Mouse (Mus musculus): Measurements from ENCODE around the gene Pllp.

The Pllp gene

DNA sequence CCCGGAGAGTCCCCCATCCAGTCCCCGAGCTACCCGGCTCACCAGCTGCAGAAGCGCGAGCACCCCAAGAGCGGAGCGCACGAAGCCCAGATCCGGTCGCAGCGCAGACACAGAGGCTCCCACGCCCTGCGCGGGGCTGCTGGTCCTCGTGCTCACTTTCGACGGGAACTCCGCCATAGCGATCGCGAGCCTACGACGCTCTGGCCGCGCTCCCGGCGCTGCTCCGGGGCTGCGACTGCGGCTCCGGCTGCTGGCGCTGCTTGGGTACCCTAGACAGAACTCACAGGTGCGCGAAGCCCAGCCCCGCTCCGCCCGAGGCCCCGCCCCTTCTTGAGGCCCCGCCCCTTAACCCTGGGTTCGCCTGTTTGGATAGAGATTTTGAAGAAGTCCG lies at the start of gene Pllp:
TSS of gene Pllp (minus strand) at position 285 of the 391 bp plus-strand sequence.
- peak; percentile 61 for DNase-seq (ENCODE audit: extremely low spot score)

DNA sequence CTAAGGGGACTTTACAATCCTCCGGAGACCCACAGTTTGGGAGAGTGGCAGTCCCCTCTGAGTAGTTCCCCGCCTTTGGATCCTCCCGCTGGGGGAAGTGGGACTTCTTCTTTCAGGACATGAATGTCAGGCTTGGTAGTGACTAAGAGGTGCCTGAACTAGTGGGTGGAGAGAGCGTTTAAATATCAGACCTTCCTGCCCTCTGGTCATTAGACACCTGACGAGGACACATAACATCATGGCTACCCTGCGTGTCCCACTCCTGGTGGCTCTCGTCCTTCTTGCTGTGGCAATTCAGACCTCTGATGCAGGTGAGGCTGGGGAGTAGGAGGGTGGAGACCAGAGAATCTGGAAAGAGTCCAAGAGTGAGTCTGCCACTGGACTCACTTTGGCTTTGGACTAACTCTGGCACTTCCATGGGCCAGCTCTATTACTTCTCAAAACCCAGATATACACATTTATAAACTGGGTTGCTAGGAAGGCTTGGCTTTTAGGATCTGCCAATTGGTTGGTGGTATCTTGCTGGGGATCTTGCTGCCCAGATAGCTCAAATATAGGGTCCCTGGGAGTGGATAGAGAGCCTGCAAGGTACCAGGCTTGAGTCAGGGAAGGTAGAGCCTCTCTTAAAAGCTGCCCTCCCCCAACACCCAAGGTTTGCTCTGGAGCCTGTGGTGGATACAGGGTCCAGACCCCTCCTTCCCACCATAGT lies 49.6 kb upstream of the Pllp start, which contains the start of gene Ccl22:
TSS of gene Ccl22 (plus strand) at position 115 of the 709 bp plus-strand sequence.
- no peak for DNase-seq (ENCODE audit: extremely low spot score)

GRCm38 (mm10) chr8:94744972-94745371 lies 48.9 kb upstream of the Pllp start:
- no peak for DNase-seq (ENCODE audit: extremely low spot score)

DNA sequence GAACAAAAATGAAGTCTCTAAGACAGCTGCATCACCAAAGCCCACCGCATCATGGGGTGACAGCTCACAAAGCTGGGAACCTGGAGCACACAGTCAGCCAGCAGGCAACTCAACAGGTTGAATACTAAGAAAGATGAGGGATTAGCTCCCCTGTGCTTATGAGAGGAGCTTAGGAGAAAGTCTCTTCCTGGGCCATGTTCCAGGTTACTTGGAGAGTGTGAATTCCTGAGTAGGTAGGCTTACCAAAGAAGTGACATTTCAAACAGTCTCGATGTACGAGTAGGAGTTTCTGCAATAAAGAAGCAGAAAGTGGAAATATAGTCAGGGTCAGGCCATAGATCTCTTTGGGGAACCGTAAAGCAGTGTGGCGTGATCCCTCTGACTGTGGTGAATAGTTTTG lies 48.4 kb upstream of the Pllp start:
- DNase-seq (ENCODE audit: extremely low spot score) = no peak

- no peak for DNase-seq (ENCODE audit: extremely low spot score)
These were observed 45.6 kb upstream of the Pllp start for GRCm38 (mm10) chr8:94741726-94742125.

GRCm38 (mm10) chr8:94740591-94740990 lies 44.5 kb upstream of the Pllp start:
- no peak for DNase-seq (ENCODE audit: extremely low spot score)

- no peak for DNase-seq (ENCODE audit: extremely low spot score)
These were observed 43.8 kb upstream of the Pllp start for GRCm38 (mm10) chr8:94739829-94740228.

DNA sequence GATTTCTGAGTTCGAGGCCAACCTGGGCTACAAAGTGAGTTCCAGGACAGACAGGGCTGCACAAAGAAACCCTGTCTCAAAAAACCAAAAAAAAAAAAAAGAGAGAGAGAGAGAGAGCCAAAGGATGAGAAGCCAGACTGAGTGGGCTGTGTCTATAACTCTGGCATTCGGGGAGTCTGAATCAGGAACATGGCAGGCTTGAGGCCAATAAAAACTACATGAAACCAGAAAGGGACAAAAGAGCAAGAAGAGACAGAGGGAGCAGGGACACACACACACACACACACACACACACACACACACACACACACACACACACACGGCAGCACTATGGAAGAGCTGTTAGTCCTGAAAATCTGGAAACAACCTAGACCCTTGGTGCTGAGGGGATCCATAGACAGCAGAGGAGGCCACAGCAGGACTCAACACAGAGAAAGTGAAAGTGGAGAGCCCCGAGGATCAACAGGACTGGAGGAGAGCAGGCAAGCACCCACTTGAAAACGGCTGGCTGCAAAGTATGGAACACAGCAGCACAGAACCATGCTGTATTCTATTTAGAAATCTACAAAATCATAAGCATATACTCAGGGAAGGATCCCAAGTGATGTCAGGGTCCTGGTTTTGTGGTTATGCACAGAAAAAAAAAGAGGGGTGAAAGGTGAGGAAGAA lies 39.5 kb upstream of the Pllp start:
- DNase-seq (ENCODE audit: extremely low spot score) = no peak

DNA sequence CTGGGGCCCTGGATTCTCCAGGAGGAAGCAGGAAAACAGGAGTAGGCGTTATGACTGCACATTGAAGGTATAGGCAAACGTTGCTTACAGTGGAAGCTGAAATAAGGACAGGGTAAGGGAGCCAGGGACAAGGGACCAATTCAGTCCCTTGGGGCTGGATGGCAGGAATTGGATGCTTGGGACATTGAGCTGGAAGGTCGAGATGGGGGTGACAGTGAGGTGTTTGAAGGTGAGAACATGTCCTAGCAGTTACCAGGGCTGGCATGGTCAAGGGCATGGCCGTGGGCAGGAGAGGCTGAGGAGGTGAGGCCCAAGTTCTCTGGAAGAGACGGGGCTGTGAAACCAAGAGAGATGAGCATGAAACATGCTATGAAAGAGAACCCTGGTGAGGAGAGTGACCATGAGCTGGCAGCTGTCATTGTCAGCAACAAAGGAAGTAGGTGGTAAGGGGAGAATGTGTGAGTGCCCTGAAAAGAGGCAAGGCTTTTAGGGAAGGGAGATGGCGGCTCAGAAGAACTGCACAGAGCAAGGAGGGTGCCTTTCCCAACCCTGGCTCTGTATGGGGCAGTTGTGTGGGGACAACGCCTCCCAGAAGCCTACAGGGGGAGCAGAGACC lies 38.8 kb upstream of the Pllp start:
- no peak for DNase-seq (ENCODE audit: extremely low spot score)

DNA sequence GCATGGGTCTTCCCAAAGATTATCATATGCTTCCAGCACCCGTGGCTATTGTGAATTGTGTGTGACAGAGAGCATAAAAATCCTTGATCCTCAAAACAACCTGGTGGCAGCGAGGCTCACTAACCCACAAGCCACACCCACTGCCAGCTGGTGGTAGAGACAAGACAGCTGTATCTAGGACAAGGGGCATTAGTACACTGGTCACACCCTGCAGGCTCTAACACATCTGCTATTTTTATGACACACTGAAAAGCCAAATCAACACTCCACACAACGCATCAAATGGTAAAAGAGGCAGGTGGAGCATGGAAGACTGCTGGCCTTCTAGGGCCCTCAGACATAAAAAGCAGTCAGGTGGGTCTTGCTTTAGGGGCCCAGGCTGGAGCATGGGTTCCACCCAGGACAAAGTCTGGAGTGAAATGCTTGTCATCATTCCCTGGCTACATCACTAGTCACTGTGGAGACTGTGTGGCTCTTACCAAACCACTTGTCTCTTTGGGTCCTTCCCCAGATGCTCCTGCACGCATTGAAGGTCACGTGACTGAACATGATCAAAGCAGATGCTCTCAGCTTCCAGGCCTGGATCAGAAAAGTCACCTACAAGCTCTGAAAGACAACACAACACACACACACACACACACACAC lies 37.9 kb upstream of the Pllp start:
- DNase-seq (ENCODE audit: extremely low spot score) = no peak

- DNase-seq (ENCODE audit: extremely low spot score) = no peak
These were observed 33.2 kb upstream of the Pllp start for GRCm38 (mm10) chr8:94729301-94729700.

DNA sequence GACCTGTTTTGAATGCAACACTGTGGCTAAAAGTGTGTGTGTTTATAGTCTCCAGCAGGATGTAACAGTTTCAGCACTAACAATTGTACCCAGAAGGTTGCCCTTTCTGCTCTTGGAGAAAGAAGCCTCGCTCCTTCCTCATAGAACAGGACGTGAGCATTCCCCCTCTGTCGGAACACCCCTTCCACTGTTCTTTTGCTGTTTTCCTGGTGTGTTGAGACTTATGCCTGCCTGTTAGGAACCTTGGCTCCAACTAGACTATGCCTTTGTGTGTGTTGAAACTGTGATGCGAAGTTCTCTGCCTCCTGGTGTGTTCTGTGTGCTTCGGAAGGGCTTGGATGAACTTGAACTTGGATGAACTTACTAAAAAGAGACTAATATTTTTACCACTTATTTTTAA lies 29.9 kb upstream of the Pllp start:
- no peak for DNase-seq (ENCODE audit: extremely low spot score)

DNA sequence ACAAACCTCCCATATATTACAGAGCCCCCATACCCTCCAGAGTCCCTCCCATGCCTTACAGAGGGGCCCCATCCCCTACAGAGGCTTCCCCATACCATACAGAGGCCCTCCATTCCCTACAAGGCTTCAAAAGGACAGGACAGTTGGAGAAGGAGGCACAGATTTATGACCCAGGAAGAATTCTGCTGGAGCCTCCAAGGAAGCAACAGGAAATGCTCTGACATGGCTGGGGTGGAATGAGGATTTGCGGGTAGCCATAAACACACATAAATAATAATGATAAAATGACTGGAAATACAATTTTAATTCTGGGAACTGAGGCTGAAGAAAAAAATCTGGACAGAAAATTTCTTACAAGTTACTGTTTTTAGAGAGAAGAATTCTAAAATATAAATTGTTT lies 20.8 kb upstream of the Pllp start:
- no peak for DNase-seq (ENCODE audit: extremely low spot score)

DNA sequence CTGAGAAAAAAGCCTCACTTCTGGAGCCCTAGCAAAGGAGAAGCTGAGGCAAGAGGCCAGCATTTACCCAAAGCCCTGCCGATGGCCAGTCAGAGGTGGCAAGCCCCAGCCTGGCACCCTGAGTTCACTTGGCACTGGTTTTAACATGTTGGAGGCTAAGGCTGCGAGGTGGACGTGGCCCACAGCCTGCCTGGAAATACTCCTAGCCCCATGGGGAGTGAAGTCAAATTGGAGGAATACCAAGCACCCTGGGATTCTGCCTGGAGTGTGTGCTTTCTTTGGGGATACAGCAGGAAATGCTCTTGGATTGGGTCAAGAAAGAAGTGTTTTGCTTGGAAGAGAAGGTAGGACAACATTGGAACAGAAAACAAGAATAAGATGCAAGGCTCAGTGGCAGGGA lies 19.8 kb upstream of the Pllp start:
- no peak for DNase-seq (ENCODE audit: extremely low spot score)

DNA sequence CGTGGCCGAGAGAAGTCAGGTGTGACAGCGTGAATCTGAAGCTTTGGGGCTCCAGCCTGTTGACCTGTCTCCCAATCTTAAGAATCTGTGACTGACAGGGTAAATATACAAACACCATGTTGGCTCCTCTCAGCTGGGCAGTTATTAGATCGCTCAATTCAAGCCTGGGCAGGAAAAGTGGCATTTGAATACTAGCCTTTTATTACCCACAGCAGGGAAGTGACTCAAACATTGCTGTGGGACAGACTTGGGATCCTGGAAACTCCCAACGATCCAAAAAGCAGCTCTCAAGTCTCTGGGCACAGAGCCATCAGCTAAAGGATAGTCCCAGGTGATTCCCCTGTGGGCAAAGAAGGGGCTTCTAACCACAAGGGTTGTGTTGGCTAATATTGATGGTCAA lies 18.5 kb upstream of the Pllp start:
- no peak for DNase-seq (ENCODE audit: extremely low spot score)

DNA sequence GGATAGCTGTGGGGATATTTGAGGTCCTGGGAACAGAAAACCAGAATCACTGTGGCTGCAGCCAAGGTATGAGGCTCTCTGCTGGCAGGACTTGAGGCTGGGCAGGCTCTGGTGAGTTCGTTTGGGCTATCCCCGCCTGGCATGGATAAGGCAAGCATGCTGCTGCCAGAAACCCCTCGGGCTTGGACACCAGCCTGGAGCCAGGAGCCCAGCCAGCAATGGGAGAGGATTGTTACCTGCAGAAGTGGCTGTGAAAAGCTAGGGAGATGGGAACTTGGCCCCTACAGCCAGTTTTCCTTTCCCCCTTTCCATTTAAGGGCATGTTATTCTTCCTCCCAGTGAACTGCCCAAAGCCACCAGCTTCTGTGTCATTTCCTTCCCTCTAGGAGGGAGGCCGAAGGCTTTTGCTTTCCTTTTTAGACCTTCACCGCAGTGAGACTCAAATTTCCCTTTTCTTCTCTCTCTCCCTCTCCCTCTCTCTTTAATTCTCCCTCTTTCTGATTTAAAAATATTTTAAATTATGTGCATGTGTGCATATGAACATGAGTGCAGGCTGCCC lies 15.2 kb upstream of the Pllp start:
- no peak for DNase-seq (ENCODE audit: extremely low spot score)

DNA sequence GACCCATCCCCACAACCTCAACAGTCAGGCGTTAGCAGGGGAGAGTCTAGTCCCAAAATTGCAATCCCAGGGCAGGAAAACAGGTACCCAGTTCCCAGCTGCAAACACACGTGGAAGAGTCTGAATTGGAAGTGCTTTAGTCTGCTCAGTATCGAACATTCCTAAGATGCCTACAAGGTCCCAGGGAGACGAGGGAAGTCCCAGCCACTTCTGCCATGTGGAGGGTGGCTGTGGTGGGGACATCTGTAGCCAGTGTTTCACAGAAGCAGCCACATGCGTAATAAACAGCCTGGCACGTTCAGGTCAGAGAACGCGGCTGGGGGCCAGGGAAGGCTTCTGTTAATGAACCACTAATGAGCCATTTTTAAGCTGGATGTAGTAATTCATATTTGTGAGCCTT lies 14.3 kb upstream of the Pllp start:
- DNase-seq (ENCODE audit: extremely low spot score) = no peak

DNA sequence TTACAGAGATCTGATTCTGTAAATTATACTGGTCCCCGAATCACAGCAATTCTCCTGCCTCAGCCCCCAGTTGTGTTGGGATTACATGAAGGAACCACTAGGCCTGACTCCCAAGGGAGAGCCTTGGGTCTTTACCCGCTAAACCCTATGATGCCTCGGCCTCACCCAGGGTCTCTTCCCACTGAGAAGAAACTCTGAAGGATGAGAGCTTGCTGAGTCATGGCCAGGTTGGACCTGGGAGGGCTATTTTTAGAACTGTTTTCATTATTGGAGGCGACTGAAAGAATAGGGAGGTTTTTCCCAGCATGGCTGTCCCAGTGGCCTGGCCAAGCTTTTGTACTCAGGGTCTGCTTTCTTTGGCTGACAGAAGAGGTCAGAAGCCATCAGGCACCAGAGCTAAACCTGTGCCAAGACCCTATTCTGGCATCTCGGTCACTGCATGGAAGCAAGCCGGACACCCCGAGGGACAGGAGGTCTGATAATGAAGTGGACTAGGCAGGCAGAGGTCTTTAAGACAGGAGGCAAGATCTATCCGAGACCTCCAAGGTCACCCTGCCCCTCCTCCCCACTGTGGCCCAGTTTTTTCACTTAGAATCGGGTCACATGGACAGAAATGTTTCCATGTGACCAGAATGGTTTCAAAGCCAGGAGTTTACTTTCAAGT lies 10.8 kb upstream of the Pllp start:
- DNase-seq (ENCODE audit: extremely low spot score) = no peak

- DNase-seq (ENCODE audit: extremely low spot score) = no peak
These were observed 9.6 kb upstream of the Pllp start for GRCm38 (mm10) chr8:94705581-94706245.

GRCm38 (mm10) chr8:94704669-94704984 lies 8.5 kb upstream of the Pllp start:
- DNase-seq (ENCODE audit: extremely low spot score) = no peak

GRCm38 (mm10) chr8:94703972-94704668 lies 8.0 kb upstream of the Pllp start:
- peak; percentile 100 for DNase-seq (ENCODE audit: extremely low spot score)
